Mouse (Mus musculus): ENCODE measurements around the gene Nit1. TPM values are rescaled to one million over a fixed set of nuclear protein-coding genes. Genes with fewer than 3 reads are reported as not detected.

Gene Nit1
- polyA plus RNA-seq (2015; fragmentation: Illumina TruSeq; extraction: RNeasy Lipid Tissue Mini Kit (QIAGEN cat#74804); ENCODE audit: insufficient read depth, low read depth, low replicate concordance), result 13.2 TPM

GRCm38 (mm10) chr1:171345225-171346094 lies at the start of gene Nit1, which contains the start of gene Pfdn2:
Nit1 (minus strand) TSS chr1:171345646.
Pfdn2 (plus strand) TSS chr1:171345670.

DNA sequence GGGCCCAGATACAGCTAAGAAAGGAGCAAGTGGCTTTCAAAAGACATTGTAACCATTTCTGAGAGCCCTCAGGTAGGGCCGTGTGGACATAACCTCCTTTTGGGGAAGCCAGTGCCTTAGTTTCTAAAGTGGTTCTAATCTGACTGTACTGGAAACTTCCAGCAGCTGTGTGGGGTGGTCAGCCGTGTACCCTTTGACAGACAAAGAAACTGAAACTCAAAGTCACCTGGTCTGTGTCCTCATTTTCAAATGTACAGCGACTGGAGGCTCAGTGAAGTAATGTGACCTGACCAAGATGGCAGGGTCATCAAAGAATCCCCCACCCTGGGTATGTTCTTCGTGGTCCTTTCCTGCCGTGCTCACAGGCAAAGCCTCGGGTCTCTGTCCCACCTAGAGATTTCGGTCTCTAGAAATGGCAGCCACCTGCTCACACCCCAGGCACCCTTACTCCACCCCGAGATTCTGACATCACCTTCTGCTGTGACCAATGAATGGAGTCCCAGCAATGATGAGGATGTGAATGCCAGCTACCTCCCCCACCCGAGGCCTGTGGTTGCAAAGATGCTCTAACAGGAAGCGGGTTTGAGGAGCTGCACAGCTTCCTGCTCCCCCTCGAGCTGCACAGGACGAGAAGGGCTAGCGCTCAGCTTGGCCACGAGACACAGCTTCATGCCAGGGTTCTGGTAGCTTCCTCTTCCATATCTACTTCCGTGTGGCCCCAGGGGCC lies 43.1 kb upstream of the Nit1 start, which contains the start of gene Arhgap30:
Arhgap30 (plus strand) TSS at position 579 of the 727 bp plus-strand sequence.

GRCm38 (mm10) chr1:171369845-171370556 lies 24.6 kb upstream of the Nit1 start, which contains the start of gene Nectin4:
Nectin4 (plus strand) TSS chr1:171370099.

DNA sequence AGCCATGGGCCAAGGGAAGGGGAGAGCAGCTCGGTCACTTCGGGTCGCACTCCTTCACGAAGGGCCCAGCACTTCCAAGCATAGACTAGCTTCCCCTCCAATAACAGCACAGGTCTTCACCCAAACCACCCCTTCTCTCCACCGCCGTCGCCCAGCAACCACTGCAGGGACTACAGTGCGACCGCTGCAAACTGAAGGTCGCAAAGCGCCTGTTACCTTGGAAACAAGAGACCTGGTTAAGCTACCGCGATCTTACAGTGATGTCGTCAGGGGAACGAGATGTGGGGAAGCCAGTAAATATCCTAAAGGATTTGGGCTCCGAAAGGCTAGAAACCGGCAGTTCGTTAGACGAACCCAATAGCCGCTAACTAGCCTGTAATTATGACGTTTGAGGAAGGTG lies 15.2 kb upstream of the Nit1 start, which contains the start of gene Klhdc9:
Klhdc9 (minus strand) TSS at position 143 of the 400 bp plus-strand sequence.

DNA sequence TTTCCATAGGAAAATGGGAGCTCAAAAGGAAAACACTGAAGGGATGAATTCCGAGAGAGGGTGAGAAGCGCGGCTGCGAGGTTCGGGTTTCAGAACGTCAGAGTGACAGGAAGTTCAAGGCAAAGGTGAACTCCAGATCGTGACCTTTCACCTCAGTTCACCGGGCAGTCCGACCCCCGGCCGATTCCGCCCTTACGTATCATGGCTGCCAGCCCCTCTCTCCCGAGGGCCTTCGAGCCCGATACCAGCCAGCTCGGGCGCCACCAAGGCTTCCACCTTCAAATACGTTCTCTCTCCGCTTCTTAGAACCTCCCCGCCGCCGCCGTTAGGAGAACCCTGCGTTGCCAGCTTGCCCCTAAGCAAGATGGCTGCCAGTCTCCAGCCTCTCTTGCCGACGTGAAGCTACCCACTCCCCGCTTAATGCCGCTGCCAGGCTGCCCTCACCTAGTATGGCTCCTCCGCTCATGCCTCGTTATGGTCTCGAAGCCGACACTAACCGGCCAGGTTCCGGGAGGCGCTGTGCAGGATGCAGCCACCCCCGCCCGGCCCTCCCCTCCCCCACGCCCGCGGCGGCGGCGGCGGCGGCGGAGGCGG lies 16.5 kb downstream of the Nit1 start, which contains the start of gene Dedd:
Dedd (plus strand) TSS at position 307 of the 594 bp plus-strand sequence.

DNA sequence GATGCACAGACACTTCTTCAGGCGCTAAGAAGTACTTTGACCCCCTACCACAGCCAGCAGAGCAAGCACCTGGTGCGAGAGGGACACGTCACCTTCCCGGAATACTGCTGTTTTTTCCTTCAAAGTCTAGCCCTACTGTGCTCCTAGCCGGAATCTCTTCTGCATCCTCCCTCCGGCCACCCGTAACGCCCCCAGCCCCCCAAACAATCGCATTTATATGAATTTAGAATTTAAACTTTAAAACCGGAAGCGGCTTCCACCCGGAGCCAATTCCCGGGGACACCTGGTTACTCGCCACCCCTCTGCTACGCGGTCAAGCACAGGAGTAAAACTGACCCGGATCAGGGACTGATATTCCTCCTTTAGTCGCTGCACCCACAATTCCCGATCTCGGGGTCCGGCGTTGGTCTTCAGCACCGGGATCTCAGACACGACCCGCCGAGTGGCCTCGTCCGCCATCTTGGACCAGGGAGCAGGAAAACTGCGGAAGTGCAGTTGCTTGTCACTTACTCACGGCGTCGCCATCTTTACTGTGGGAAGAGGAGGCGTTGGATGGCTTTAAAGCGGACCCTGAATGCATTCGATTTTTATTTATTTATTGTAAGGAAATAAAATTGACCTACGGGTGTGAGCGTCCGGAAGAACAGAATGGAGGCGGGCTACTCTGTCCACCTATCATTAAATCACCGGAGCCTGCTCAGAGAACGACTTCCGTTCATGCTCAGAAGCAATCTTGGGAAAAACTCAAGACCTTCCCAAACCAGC lies 51.0 kb downstream of the Nit1 start, which contains the start of gene Ufc1:
Ufc1 (minus strand) TSS at position 727 of the 765 bp plus-strand sequence.

Other genes starting within 250 kb of the Nit1 start
- gene Cfap126, start 231.7 kb downstream of the Nit1 start, polyA plus RNA-seq (2015; fragmentation: Illumina TruSeq; extraction: RNeasy Lipid Tissue Mini Kit (QIAGEN cat#74804); ENCODE audit: insufficient read depth, low read depth, low replicate concordance), result 1.6 TPM
- gene Sdhc, start 195.0 kb downstream of the Nit1 start, polyA plus RNA-seq (2015; fragmentation: Illumina TruSeq; extraction: RNeasy Lipid Tissue Mini Kit (QIAGEN cat#74804); ENCODE audit: insufficient read depth, low read depth, low replicate concordance), result 17.8 TPM
- gene Mpz, start 194.9 kb downstream of the Nit1 start, polyA plus RNA-seq (2015; fragmentation: Illumina TruSeq; extraction: RNeasy Lipid Tissue Mini Kit (QIAGEN cat#74804); ENCODE audit: insufficient read depth, low read depth, low replicate concordance), result 1.4 TPM
- gene Pcp4l1, start 149.4 kb downstream of the Nit1 start, polyA plus RNA-seq (2015; fragmentation: Illumina TruSeq; extraction: RNeasy Lipid Tissue Mini Kit (QIAGEN cat#74804); ENCODE audit: insufficient read depth, low read depth, low replicate concordance), result 10.0 TPM
- gene Nr1i3, start 131.7 kb downstream of the Nit1 start, polyA plus RNA-seq (2015; fragmentation: Illumina TruSeq; extraction: RNeasy Lipid Tissue Mini Kit (QIAGEN cat#74804); ENCODE audit: insufficient read depth, low read depth, low replicate concordance), result not detected
- 19.5 TPM for gene Tomm40l, start 123.1 kb downstream of the Nit1 start, polyA plus RNA-seq (2015; fragmentation: Illumina TruSeq; extraction: RNeasy Lipid Tissue Mini Kit (QIAGEN cat#74804); ENCODE audit: insufficient read depth, low read depth, low replicate concordance)
- not detected for gene Apoa2, start 120.6 kb downstream of the Nit1 start, polyA plus RNA-seq (2015; fragmentation: Illumina TruSeq; extraction: RNeasy Lipid Tissue Mini Kit (QIAGEN cat#74804); ENCODE audit: insufficient read depth, low read depth, low replicate concordance)
- 14.0 TPM for gene Fcer1g, start 111.3 kb downstream of the Nit1 start, polyA plus RNA-seq (2015; fragmentation: Illumina TruSeq; extraction: RNeasy Lipid Tissue Mini Kit (QIAGEN cat#74804); ENCODE audit: insufficient read depth, low read depth, low replicate concordance)
- gene Adamts4, start 95.2 kb downstream of the Nit1 start, polyA plus RNA-seq (2015; fragmentation: Illumina TruSeq; extraction: RNeasy Lipid Tissue Mini Kit (QIAGEN cat#74804); ENCODE audit: insufficient read depth, low read depth, low replicate concordance), result 0.94 TPM
- gene Ndufs2, start 94.3 kb downstream of the Nit1 start, polyA plus RNA-seq (2015; fragmentation: Illumina TruSeq; extraction: RNeasy Lipid Tissue Mini Kit (QIAGEN cat#74804); ENCODE audit: insufficient read depth, low read depth, low replicate concordance), result 77.8 TPM
- gene B4galt3, start 75.3 kb downstream of the Nit1 start, polyA plus RNA-seq (2015; fragmentation: Illumina TruSeq; extraction: RNeasy Lipid Tissue Mini Kit (QIAGEN cat#74804); ENCODE audit: insufficient read depth, low read depth, low replicate concordance), result 14.4 TPM
- gene Ppox, start 64.5 kb downstream of the Nit1 start, polyA plus RNA-seq (2015; fragmentation: Illumina TruSeq; extraction: RNeasy Lipid Tissue Mini Kit (QIAGEN cat#74804); ENCODE audit: insufficient read depth, low read depth, low replicate concordance), result 18.2 TPM
- 16.4 TPM for gene Usp21, start 57.7 kb downstream of the Nit1 start, polyA plus RNA-seq (2015; fragmentation: Illumina TruSeq; extraction: RNeasy Lipid Tissue Mini Kit (QIAGEN cat#74804); ENCODE audit: insufficient read depth, low read depth, low replicate concordance)
- gene Ufc1, start 50.6 kb downstream of the Nit1 start, polyA plus RNA-seq (2015; fragmentation: Illumina TruSeq; extraction: RNeasy Lipid Tissue Mini Kit (QIAGEN cat#74804); ENCODE audit: insufficient read depth, low read depth, low replicate concordance), result 42.1 TPM
- 12.2 TPM for gene Dedd, start 16.5 kb downstream of the Nit1 start, polyA plus RNA-seq (2015; fragmentation: Illumina TruSeq; extraction: RNeasy Lipid Tissue Mini Kit (QIAGEN cat#74804); ENCODE audit: insufficient read depth, low read depth, low replicate concordance)
- gene Pfdn2, start within 50 bp of the Nit1 start, polyA plus RNA-seq (2015; fragmentation: Illumina TruSeq; extraction: RNeasy Lipid Tissue Mini Kit (QIAGEN cat#74804); ENCODE audit: insufficient read depth, low read depth, low replicate concordance), result 9.1 TPM
- gene Klhdc9, start 15.2 kb upstream of the Nit1 start, polyA plus RNA-seq (2015; fragmentation: Illumina TruSeq; extraction: RNeasy Lipid Tissue Mini Kit (QIAGEN cat#74804); ENCODE audit: insufficient read depth, low read depth, low replicate concordance), result not detected
- 0.87 TPM for gene Nectin4, start 24.5 kb upstream of the Nit1 start, polyA plus RNA-seq (2015; fragmentation: Illumina TruSeq; extraction: RNeasy Lipid Tissue Mini Kit (QIAGEN cat#74804); ENCODE audit: insufficient read depth, low read depth, low replicate concordance)
- gene Arhgap30, start 43.3 kb upstream of the Nit1 start, polyA plus RNA-seq (2015; fragmentation: Illumina TruSeq; extraction: RNeasy Lipid Tissue Mini Kit (QIAGEN cat#74804); ENCODE audit: insufficient read depth, low read depth, low replicate concordance), result 1.7 TPM
- 36.3 TPM for gene Usf1, start 65.7 kb upstream of the Nit1 start, polyA plus RNA-seq (2015; fragmentation: Illumina TruSeq; extraction: RNeasy Lipid Tissue Mini Kit (QIAGEN cat#74804); ENCODE audit: insufficient read depth, low read depth, low replicate concordance)
- gene Tstd1, start 73.2 kb upstream of the Nit1 start, polyA plus RNA-seq (2015; fragmentation: Illumina TruSeq; extraction: RNeasy Lipid Tissue Mini Kit (QIAGEN cat#74804); ENCODE audit: insufficient read depth, low read depth, low replicate concordance), result 12.7 TPM
- 23.8 TPM for gene F11r, start 91.9 kb upstream of the Nit1 start, polyA plus RNA-seq (2015; fragmentation: Illumina TruSeq; extraction: RNeasy Lipid Tissue Mini Kit (QIAGEN cat#74804); ENCODE audit: insufficient read depth, low read depth, low replicate concordance)
- gene Alyref2, start 157.8 kb upstream of the Nit1 start, polyA plus RNA-seq (2015; fragmentation: Illumina TruSeq; extraction: RNeasy Lipid Tissue Mini Kit (QIAGEN cat#74804); ENCODE audit: insufficient read depth, low read depth, low replicate concordance), result 1.1 TPM
- not detected for gene Itln1, start 189.6 kb upstream of the Nit1 start, polyA plus RNA-seq (2015; fragmentation: Illumina TruSeq; extraction: RNeasy Lipid Tissue Mini Kit (QIAGEN cat#74804); ENCODE audit: insufficient read depth, low read depth, low replicate concordance)
- gene Cd244a, start 213.5 kb upstream of the Nit1 start, polyA plus RNA-seq (2015; fragmentation: Illumina TruSeq; extraction: RNeasy Lipid Tissue Mini Kit (QIAGEN cat#74804); ENCODE audit: insufficient read depth, low read depth, low replicate concordance), result not detected

Data from pancreas, adult 10 weeks (tissue).